Mouse (Mus musculus) inflammation-experienced regulatory T-cells, adult 16 weeks (primary cell): ENCODE data around the gene Nolc1. TPM values are rescaled to one million over a fixed set of nuclear protein-coding genes. Genes with fewer than 3 reads are reported as not detected.

Experiments used
- polyA plus RNA-seq: library from polyadenylated mRNA; unstranded; fragments of 100-300 nt; shearing (Covaris generic); gene quantifications from one replicate; pipeline ENCODE4 v1.2.1, GENCODE M21; 2017

The Nolc1 gene
- 96.7 TPM for polyA plus RNA-seq

GRCm38 (mm10) chr19:46075616-46076607 is at the start of gene Nolc1:
Gene Nolc1 (plus strand): TSS chr19:46075863.

DNA sequence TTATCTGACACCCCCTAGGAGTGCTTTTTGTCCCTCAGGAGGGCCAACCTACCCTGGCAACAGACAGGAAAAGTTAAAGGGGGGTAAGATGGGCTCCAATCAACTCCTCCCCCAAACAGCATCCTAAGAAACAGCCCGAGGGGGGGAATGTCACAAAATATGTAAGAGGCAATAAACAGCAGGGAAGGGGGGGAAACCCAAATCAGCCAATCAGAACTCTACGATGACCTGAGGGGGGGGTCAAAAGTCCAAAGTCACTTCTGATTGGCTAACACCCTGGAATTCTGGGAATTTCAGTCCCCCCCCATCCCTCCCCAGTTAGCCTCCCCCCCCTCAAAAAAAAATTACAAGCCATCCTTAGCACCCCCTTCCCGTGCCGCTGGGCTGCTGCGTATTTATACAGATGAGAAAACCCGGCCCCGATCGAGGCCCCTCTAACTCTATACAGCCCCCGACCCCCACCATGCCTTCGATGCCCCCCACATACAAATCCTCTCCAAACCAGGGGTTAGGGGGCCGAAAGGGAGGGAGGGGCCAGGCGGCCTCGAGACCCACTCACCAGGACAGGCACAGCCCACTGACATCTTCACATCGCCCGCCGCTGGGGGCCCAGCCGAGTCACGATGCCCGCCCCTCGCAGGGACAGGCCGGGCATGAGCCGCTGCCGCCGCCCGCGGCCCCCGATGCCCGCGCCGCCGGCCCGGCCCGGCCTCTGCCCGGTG is 31.2 kb upstream of the Nolc1 start, which contains the start of gene Pprc1:
Pprc1 (plus strand) TSS at position 616 of the 722 bp plus-strand sequence.

GRCm38 (mm10) chr19:46044993-46045695 is 30.5 kb upstream of the Nolc1 start, which contains the start of gene Ldb1:
Gene Ldb1 (minus strand): TSS chr19:46045214.

GRCm38 (mm10) chr19:46131694-46132525 is 56.2 kb downstream of the Nolc1 start, which contains the start of gene Elovl3:
Gene Elovl3 (plus strand): TSS chr19:46131897.

Other genes with a start within 250 kb of the Nolc1 start
- gene Armh3, start 77.4 kb upstream of the Nolc1 start, polyA plus RNA-seq: 16.1 TPM
- gene Hps6, start 72.4 kb upstream of the Nolc1 start, polyA plus RNA-seq: 20.6 TPM
- gene Pprc1, start 31.0 kb upstream of the Nolc1 start, polyA plus RNA-seq: 65.2 TPM
- 41.3 TPM for gene Ldb1, start 30.6 kb upstream of the Nolc1 start, polyA plus RNA-seq
- gene Elovl3, start 56.0 kb downstream of the Nolc1 start, polyA plus RNA-seq: not detected
- not detected for gene Pitx3, start 72.5 kb downstream of the Nolc1 start, polyA plus RNA-seq
- gene Gbf1, start 76.6 kb downstream of the Nolc1 start, polyA plus RNA-seq: 91.4 TPM
- 91.2 TPM for gene Nfkb2, start 228.5 kb downstream of the Nolc1 start, polyA plus RNA-seq